Mouse (Mus musculus) testis, adult 2 months (tissue): ENCODE measurements around the gene Rbfox1.

Experiments
- CTCF ChIP-seq: fragments of 200-500 bp; IDR thresholded peaks from 2 replicates; pipeline ENCODE4 v1.5.1; 2012; ENCODE audit warnings: low read depth, mild to moderate bottlenecking, inconsistent platforms, low read length, moderate library complexity; ENCODE audit not compliant: control insufficient read depth, insufficient read depth, insufficient replicate concordance
- POLR2A ChIP-seq: fragments of 200-500 bp; IDR thresholded peaks from 2 replicates; pipeline ENCODE4 v1.6.1; 2012; ENCODE audit warnings: low read depth, mild to moderate bottlenecking, inconsistent platforms, low read length, moderate library complexity; ENCODE audit not compliant: control insufficient read depth

GRCm38 (mm10) chr16:6962508-6962907 lies 1077.4 kb downstream of the Rbfox1 start:
- TF ChIP-seq CTCF: no peak
- no peak for TF ChIP-seq POLR2A
